Mouse (Mus musculus) 416B (cell line): Measurements from ENCODE around the gene Zfp113.
A peak's percentile ranks its signal among the peaks of the same experiment; 100 is the strongest.

Source experiments
- DNase-seq: peaks from one replicate; pipeline ENCODE4 v3.0.0; 2011; ENCODE audit warnings: low read depth

The Zfp113 gene

DNA sequence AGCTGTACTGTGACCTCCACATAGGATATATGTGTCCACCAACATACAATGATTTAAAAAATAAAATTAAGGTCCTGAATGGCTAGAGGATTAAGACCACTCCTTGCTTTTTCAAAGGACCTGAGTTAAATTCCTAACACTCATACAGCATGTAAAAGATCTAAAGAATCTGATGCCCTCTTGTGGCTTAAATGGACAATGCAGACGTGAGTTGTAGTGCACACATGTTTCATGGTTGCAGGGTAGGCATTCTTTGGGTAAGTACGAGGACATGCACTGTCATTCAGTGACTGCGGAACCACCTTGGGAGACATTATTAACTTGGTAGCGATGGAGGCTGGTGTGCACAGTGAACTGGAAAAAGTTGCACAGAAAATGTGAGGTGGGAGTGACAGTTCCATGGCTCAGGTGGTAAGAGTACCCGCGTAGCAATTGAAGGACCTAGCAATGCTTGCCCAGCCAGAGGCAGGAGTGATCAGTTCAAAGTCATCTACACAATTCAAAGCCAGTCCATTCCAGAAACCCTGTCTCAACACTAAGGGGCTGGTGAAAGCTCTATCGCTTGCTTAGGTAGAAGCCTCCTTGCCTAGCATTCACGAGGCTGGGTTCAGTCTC is 17.5 kb downstream of the Zfp113 start:
- peak; percentile 84 for DNase-seq

GRCm38 (mm10) chr5:138137257-138137656 is 18.3 kb downstream of the Zfp113 start:
- DNase-seq, result no peak

GRCm38 (mm10) chr5:138132425-138133064 is 23.0 kb downstream of the Zfp113 start:
- DNase-seq, result no peak

DNA sequence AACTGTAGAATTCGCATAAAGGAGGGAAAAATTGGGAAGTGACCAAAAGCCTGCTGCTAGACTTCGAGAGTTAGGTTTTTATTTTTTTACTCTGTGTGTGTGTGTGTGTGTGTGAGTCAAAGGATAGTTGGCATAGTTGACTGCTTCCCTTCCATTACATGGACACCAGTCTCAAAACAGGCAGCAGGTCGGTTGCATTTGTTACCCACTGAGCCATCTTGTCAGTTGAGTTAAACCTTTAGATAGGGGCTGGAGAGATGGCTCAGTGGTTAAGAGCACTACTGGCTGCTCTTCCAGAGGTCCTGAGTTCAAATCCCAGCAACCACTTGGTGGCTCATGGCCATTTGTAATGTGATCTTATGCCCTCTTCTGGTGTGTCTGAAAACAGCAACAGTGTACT is 37.5 kb downstream of the Zfp113 start:
- DNase-seq, result no peak

- peak; percentile 64 for DNase-seq
These were observed 38.1 kb downstream of the Zfp113 start for GRCm38 (mm10) chr5:138117199-138118015.

- DNase-seq, result peak; percentile 94
These were observed 39.0 kb downstream of the Zfp113 start, which contains the start of gene Zscan21 for GRCm38 (mm10) chr5:138116255-138117198. Gene Zscan21 (plus strand): TSS chr5:138116903.

DNA sequence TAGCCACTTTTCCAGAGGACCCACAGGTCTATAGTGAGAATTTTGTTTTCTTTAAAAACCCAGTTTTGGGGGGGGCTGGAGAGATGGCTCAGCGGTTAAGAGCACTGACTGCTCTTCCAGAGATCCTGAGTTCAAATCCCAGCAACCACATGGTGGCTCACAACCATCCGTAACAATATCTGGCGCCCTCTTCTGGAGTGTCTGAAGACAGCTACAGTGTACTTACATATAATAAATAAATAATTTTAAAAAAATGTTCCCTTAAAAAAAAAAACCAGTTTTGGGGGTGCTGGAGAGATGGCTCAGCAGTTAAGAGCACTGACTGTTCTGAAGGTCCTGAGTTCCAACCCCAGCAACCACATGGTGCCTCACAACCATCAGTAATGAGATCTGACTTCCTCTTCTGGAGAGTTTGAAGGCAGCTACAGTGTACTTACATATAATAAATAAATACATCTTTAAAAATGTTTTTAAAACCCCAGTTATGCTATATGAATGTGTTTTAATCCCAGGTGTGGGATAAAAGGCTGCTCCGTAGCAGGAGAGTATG is 45.6 kb downstream of the Zfp113 start:
- DNase-seq, result peak; percentile 29

- no peak for DNase-seq
These were observed 48.4 kb downstream of the Zfp113 start for GRCm38 (mm10) chr5:138107130-138107529.

- no peak for DNase-seq
These were observed 50.6 kb downstream of the Zfp113 start for GRCm38 (mm10) chr5:138104976-138105375.

DNA sequence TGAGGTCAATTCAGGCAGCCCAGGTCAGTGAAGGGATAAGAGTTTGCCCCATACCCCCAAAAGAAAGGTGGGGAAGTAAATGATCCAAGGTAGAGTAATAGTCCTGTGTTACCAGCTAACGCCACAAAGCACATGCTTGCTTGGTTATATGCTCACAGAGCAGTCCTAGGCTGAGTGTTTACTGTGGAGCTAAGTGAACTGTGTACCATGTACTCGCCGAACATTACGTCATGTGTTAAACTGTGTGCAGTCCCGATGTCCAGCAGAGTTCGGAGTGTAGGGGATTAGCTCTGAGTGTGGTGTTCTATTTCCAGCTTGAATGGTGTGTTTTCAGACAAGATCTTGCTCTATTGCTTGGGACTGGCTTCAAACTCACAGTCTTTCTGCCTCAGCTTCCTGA is 61.1 kb downstream of the Zfp113 start:
- DNase-seq, result no peak

GRCm38 (mm10) chr5:138092771-138093170 is 62.8 kb downstream of the Zfp113 start:
- DNase-seq, result no peak

DNA sequence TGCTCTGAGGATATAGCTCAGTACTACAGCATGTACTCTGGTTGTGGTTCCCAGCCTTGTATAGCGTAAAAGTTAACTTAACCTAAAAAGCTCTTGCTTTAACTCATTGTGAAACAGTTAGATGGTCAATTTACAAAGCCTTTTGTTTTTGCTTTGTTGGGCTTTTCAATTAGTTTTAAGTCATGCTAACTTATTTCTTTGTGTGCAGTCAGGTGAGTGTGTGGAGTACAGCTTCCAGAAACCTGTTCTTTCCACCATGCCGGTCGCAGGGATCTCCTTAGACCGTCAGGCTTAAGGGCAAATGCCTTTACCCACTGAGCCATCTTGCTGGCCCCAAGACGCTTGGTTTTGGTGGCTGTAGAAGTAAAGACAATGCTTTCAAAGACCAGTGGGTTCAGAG is 64.8 kb downstream of the Zfp113 start:
- no peak for DNase-seq

DNA sequence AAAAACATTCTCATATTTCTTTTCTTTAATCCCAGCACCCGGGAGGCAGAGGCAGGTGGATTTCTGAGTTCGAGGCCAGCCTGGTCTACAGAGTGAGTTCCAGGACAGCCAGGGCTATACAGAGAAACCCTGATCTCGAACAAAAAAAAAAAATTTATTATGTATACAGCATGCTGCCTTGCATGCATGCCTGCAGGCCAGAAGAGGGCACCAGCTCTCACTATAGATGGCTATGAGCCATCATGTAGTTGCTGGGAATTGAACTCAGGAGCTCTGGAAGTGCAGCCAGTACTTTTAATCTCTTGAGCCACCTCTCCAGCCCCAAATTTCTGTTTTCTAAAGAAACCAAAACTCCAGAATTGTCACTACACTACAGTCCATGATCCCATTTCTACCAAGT is 65.3 kb downstream of the Zfp113 start:
- peak; percentile 55 for DNase-seq
